ENCODE assay signal across 8 mouse cellular contexts in the genomic region with DNA sequence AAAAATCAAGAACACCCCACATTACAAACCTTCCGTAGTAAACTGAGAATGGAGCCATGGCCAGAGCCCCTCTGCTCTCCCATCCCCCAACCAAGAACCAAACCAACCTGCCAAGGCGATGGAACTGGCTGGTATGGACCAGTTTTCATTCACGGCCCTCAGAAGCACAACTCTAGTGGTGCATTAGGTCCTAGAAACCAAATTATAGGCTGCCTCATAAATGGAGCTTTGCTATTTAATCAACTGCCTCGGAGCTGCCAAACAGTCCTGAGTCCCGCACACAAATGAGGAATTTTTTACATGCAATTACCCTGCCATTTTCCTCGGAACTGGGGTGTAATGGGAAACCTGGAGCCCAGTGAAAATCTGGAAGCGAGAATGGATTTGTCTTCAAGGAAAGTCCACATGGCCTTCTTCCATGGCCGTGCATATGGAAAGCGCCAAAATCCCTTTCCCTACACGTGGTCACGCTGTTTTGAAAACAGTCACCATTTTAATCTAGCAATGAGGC. TPM values are rescaled to one million over a fixed set of nuclear protein-coding genes. Genes with fewer than 3 reads are reported as not detected.
DNase-seq lines count a peak whose midpoint lies in the region; ATAC-seq and TF ChIP-seq lines count a peak whose summit lies in the region.

No protein-coding gene starts in this region.

- peaks cover 20% of the 10 kb centered on the region for H3K4me1 ChIP-seq in embryonic facial prominence, embryonic 15.5 days
- H3K4me1 ChIP-seq in limb, embryonic 14.5 days (ENCODE audit: control insufficient read depth, insufficient read depth, low read length), result peaks cover 18% of the 10 kb centered on the region
- H3K4me1 ChIP-seq in stomach, embryonic 14.5 days (ENCODE audit: control insufficient read depth, insufficient read depth, low read length), result peaks cover 16% of the 10 kb centered on the region

- H3K4me2 ChIP-seq in embryonic facial prominence, embryonic 15.5 days (replicated peaks), result peak overlapping the region; percentile 91
- peak overlapping the region; percentile 91 for H3K4me2 ChIP-seq in limb, embryonic 14.5 days (replicated peaks; ENCODE audit: low read depth, low read length, severe bottlenecking)
- peak overlapping the region; percentile 86 for H3K4me2 ChIP-seq in stomach, embryonic 14.5 days (replicated peaks; ENCODE audit: low read depth, low read length)

- peak overlapping the region; percentile 96 for H3K4me3 ChIP-seq in embryonic facial prominence, embryonic 15.5 days (replicated peaks)
- peak overlapping the region; percentile 100 for H3K4me3 ChIP-seq in limb, embryonic 14.5 days (replicated peaks; ENCODE audit: low read length)
- peak overlapping the region; percentile 63 for H3K4me3 ChIP-seq in stomach, embryonic 14.5 days (ENCODE audit: low read depth, low read length)

- ATAC-seq in embryonic facial prominence, embryonic 15.5 days (ENCODE audit: insufficient number of reproducible peaks, low FRiP score, low TSS enrichment, low read depth), result no peak
- ATAC-seq in limb, embryonic 14.5 days (ENCODE audit: low FRiP score, low read depth), result no peak
- ATAC-seq in stomach, embryonic 14.5 days (ENCODE audit: insufficient number of reproducible peaks, insufficient read depth, low FRiP score, low read depth), result no peak
- ATAC-seq in megakaryocyte-erythroid progenitor cell, adult 5-6 weeks (replicated peaks; ENCODE audit: low FRiP score, low TSS enrichment, poor library complexity, severe bottlenecking), result no peak

- 0 out of 2 replicates have a peak overlapping the region, but pooled peaks have one; percentile 41 for H3K9ac ChIP-seq in embryonic facial prominence, embryonic 15.5 days
- peak overlapping the region; percentile 78 for H3K9ac ChIP-seq in limb, embryonic 14.5 days (ENCODE audit: low read depth, low read length, severe bottlenecking)
- H3K9ac ChIP-seq in stomach, embryonic 14.5 days (replicated peaks; ENCODE audit: low read depth, low read length), result peak overlapping the region; percentile 94

- no peaks in the 10 kb centered on the region for H3K9me3 ChIP-seq in embryonic facial prominence, embryonic 15.5 days (replicated peaks)
- no peaks in the 10 kb centered on the region for H3K9me3 ChIP-seq in limb, embryonic 14.5 days (ENCODE audit: control insufficient read depth, low read length)
- H3K9me3 ChIP-seq in stomach, embryonic 14.5 days (ENCODE audit: control insufficient read depth, low read depth, low read length), result no peaks in the 10 kb centered on the region

- no peak for TF ChIP-seq POLR2A in limb, embryonic 14.5 days (IDR thresholded peaks at IDR 0.05; ENCODE audit: borderline replicate concordance, extremely low read depth, insufficient read depth, insufficient read length)

- DNase-seq in layer of hippocampus, adult 11-12 months (ENCODE audit: low spot score), result peak; percentile 11
- DNase-seq in layer of hippocampus, postnatal 14 days (ENCODE audit: low spot score in 2 of 2), result no peak
- DNase-seq in Muller cell, postnatal 12 days (ENCODE audit: inconsistent ontology term), result peak; percentile 30
- peak; percentile 53 for DNase-seq in limb, embryonic 14.5 days (ENCODE audit: low spot score)
- DNase-seq in adrenal gland, postnatal 36 days, result no peak

- H3K27ac ChIP-seq in embryonic facial prominence, embryonic 15.5 days (replicated peaks), result peak overlapping the region; percentile 100
- peak overlapping the region; percentile 100 for H3K27ac ChIP-seq in limb, embryonic 14.5 days (replicated peaks; ENCODE audit: low read depth, low read length)
- peak overlapping the region; percentile 100 for H3K27ac ChIP-seq in stomach, embryonic 14.5 days (ENCODE audit: low read length)

- no peaks in the 10 kb centered on the region for H3K36me3 ChIP-seq in embryonic facial prominence, embryonic 15.5 days
- H3K36me3 ChIP-seq in limb, embryonic 14.5 days (ENCODE audit: control insufficient read depth, insufficient read depth, low read length), result no peaks in the 10 kb centered on the region
- no peaks in the 10 kb centered on the region for H3K36me3 ChIP-seq in stomach, embryonic 14.5 days (ENCODE audit: control insufficient read depth, insufficient read depth, low read length)

- WGBS in embryonic facial prominence, embryonic 15.5 days, result 4% methylated on average over 11 of the region's 11 CpGs
- 2% methylated on average over 11 of the region's 11 CpGs for WGBS in limb, embryonic 14.5 days
- WGBS in stomach, embryonic 14.5 days, result 3% methylated on average over 11 of the region's 11 CpGs

- H3K27me3 ChIP-seq in embryonic facial prominence, embryonic 15.5 days, result no peaks in the 10 kb centered on the region
- no peaks in the 10 kb centered on the region for H3K27me3 ChIP-seq in limb, embryonic 14.5 days (ENCODE audit: control insufficient read depth, insufficient read depth, low read length)
- H3K27me3 ChIP-seq in stomach, embryonic 14.5 days (ENCODE audit: control insufficient read depth, insufficient read depth, low read length), result no peaks in the 10 kb centered on the region

RNA-seq across cellular contexts. Expression of gene Arid1a, which starts 0.7 kb away (rescaled TPM):
- 10 to 100 TPM; 75.3 to 76.5 TPM for total RNA-seq in layer of hippocampus, postnatal 14 days (2021)
- polyA plus RNA-seq in embryonic facial prominence, embryonic 15.5 days (2015; fragmentation: Nextera tagmentation; extraction: Ambion mirVana), result 26.8 and 29.2 TPM in 2 replicates
- 70.8 and 87.1 TPM in 2 replicates for polyA plus RNA-seq in limb, embryonic 14.5 days (2012; rRNA removed)
- 33.3 and 40.8 TPM in 2 replicates for polyA plus RNA-seq in limb, embryonic 14.5 days (2014; fragmentation: Nextera tagmentation; extraction: Ambion mirVana)
- 42.0 and 49.4 TPM in 2 replicates for polyA plus RNA-seq in stomach, embryonic 14.5 days (2014; fragmentation: Nextera tagmentation; extraction: Ambion mirVana)
- total RNA-seq in adrenal gland, postnatal 36 days (2021), result 10 to 100 TPM; 51.8 to 54.7 TPM
- 127 and 136 TPM in 2 replicates for total RNA-seq in megakaryocyte-erythroid progenitor cell, adult 5-6 weeks (2014; fragmentation: Nextera tagmentation)
- 28.2 and 29.6 TPM in 2 replicates for total RNA-seq in megakaryocyte-erythroid progenitor cell, adult 5-6 weeks (2017)

Comparison
In these comparisons a context has a peak if more than half of its experiments do, and no peak if none do; other contexts are left out.
1. DNase-seq: peak in layer of hippocampus, adult 11-12 months (single experiment), Muller cell, postnatal 12 days (single experiment) and limb, embryonic 14.5 days (single experiment); none in layer of hippocampus, postnatal 14 days (0 of 2) and adrenal gland, postnatal 36 days (0 of 2).
2. H3K9ac ChIP-seq: peak in every context shown above with its lines; median percentile 94 in stomach, embryonic 14.5 days; 78 in limb, embryonic 14.5 days; 41 in embryonic facial prominence, embryonic 15.5 days.
3. Peak in every context shown above with its lines, with median percentiles within 50 percentile points of each other: H3K27ac ChIP-seq, H3K4me2 ChIP-seq and H3K4me3 ChIP-seq.